In the genomic region with DNA sequence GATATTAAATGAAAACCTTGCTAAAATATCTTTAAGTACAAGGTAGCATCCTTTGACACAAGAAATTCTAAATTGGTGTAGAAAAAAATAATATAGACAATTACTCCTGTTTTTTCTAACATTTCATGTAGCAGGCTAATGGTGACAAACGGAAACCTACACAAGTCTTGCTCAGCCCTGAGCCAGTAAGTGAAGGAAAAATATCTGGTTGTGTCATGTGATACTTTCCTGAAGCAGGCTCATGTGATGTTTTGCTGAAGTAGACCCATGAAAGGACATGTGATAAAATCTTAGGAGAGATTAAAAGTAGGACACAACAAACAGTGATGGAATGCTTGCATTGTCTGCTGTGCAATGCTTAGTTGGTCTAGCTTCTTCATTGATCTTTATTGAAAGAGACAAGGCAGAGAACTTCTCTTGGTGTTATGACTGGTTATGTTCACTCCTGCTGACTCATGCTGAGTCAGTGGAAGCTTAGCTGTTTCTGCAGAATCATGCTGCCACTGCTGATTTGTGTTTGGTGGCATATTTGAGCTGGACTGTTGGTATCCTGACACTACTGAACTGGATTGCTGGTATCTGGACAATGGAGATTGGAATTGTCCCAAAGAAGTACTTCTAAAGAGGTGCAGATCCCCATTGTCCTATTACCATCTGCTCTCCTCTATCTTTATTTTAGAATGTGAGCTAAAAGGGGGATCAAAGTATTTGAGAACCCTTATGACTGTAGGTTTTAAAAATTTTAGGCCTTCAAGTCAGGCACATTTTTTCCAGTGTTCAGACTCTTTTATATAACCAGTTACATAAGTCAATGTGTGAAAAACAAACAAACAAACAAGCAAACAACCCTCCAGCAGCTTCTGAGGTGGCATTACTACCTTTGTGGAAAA, we compare ENCODE assay signal across 18 mouse cellular contexts. TPM values are rescaled to one million over a fixed set of nuclear protein-coding genes. Genes with fewer than 3 reads are reported as not detected.
DNase-seq lines count a peak whose midpoint lies in the region; ATAC-seq and TF ChIP-seq lines count a peak whose summit lies in the region.
"Had no signal": no experiment of that assay in that cellular context is flagged by ENCODE, and none has a peak within 500 bp of the region (broad histone marks: within the 10 kb centered on the region; RNA-seq: fewer than 3 reads in every experiment).

No protein-coding gene starts in this region.

- H3K27ac ChIP-seq in CH12.LX (ENCODE audit: insufficient read depth, low read depth) (no peak overlapping the region), macrophage (peak overlapping the region; percentile 22; the same call in 1 of the 2 replicates)
- H3K27ac ChIP-seq: embryonic facial prominence, embryonic 13.5 days; forebrain, embryonic 15.5 days; neural tube, embryonic 13.5 days had no signal

- no peaks in the 10 kb centered on the region for H3K27me3 ChIP-seq in CH12.LX (replicated peaks)
- H3K27me3 ChIP-seq: embryonic facial prominence, embryonic 13.5 days; forebrain, embryonic 15.5 days; neural tube, embryonic 13.5 days; Patski had no signal

- H3K9ac ChIP-seq in CH12.LX (ENCODE audit: insufficient read depth, low read depth): no peak overlapping the region
- H3K9ac ChIP-seq: embryonic facial prominence, embryonic 13.5 days; forebrain, embryonic 15.5 days; neural tube, embryonic 13.5 days had no signal

- no peak for TF ChIP-seq POLR2A in CH12.LX (IDR thresholded peaks at IDR 0.05; ENCODE audit: low read depth, low read length)

- no peak for TF ChIP-seq CTCF in CH12.LX (conservative IDR thresholded peaks at IDR 0.05 in 1 of 2, IDR thresholded peaks at IDR 0.05 in 1 of 2; ENCODE audit: low read depth in 2 of 2, low read length in 2 of 2)

- H3K4me3 ChIP-seq in CH12.LX (replicated peaks in 1 of 3; ENCODE audit: low read depth in 2 of 3, low read length in 2 of 3, poor library complexity in 1 of 3): no peak overlapping the region
- no peak overlapping the region for H3K4me3 ChIP-seq in macrophage (ENCODE audit: inconsistent target)
- H3K4me3 ChIP-seq: embryonic facial prominence, embryonic 13.5 days; forebrain, embryonic 15.5 days; neural tube, embryonic 13.5 days had no signal

- 100% methylated on average over 1 of the region's 1 CpGs for WGBS in macrophage (ENCODE audit: missing documents)

- H3K79me2 ChIP-seq in CH12.LX (replicated peaks; ENCODE audit: control insufficient read depth, extremely low read depth, insufficient read depth, poor library complexity, severe bottlenecking) (no peaks in the 10 kb centered on the region), macrophage (ENCODE audit: inconsistent target) (no peaks in the 10 kb centered on the region)

- H3K4me2 ChIP-seq in CH12.LX (ENCODE audit: insufficient read depth, low read depth, poor library complexity, severe bottlenecking): no peak overlapping the region
- H3K4me2 ChIP-seq: embryonic facial prominence, embryonic 13.5 days; forebrain, embryonic 15.5 days; neural tube, embryonic 13.5 days had no signal

- in situ Hi-C loops in CH12.LX (cut with MboI; ENCODE audit: low pct_ligation_motif_present, low pct_unique_long_range_greater_than_20kb, low sequenced_read_pairs): no loop called here

- TF ChIP-seq EP300 in CH12.LX (IDR thresholded peaks at IDR 0.05; ENCODE audit: low read length): no peak

- TF ChIP-seq RAD21 in CH12.LX (IDR thresholded peaks at IDR 0.05; ENCODE audit: low read depth, low read length): no peak

- peaks cover 3% of the 10 kb centered on the region for H3K9me3 ChIP-seq in CH12.LX (replicated peaks; ENCODE audit: low read length)
- H3K9me3 ChIP-seq: forebrain, embryonic 15.5 days; neural tube, embryonic 13.5 days had no signal

- peak; percentile 99 for ATAC-seq in erythroid progenitor cell, adult 5-6 weeks (replicated peaks; ENCODE audit: low FRiP score, poor library complexity, severe bottlenecking)
- ATAC-seq: forebrain, embryonic 15.5 days; Patski had no signal

- H3K4me1 ChIP-seq in CH12.LX (ENCODE audit: control insufficient read depth in 1 of 2, insufficient read depth in 2 of 2): no peaks in the 10 kb centered on the region
- H3K4me1 ChIP-seq: embryonic facial prominence, embryonic 13.5 days; forebrain, embryonic 15.5 days; neural tube, embryonic 13.5 days had no signal

- H3K36me3 ChIP-seq in CH12.LX (replicated peaks in 1 of 2; ENCODE audit: control insufficient read depth in 1 of 2, insufficient read depth in 1 of 2, low read length in 1 of 2) (no peaks in the 10 kb centered on the region), macrophage (ENCODE audit: inconsistent target) (no peaks in the 10 kb centered on the region)
- H3K36me3 ChIP-seq: embryonic facial prominence, embryonic 13.5 days; forebrain, embryonic 15.5 days; neural tube, embryonic 13.5 days had no signal

- dilution Hi-C loops in CH12.LX (cut with MboI; ENCODE audit: extremely low pct_ligation_motif_present, extremely low pct_unique_long_range_greater_than_20kb, low sequenced_read_pairs): no loop called here

- peak; percentile 24 for DNase-seq in CH12.LX (ENCODE audit: extremely low read depth)
- peak; percentile 21 for DNase-seq in MEL-GATA-1-ER (ENCODE audit: extremely low read depth, low read depth)
- DNase-seq in cerebellum, adult 11-12 months: no peak
- DNase-seq in cerebellum, adult 18-20 months: no peak
- no peak for DNase-seq in ovary, postnatal 14 days (ENCODE audit: low spot score)
- DNase-seq: cerebellum, postnatal 10 days; gastrocnemius, postnatal 10 days; kidney, postnatal 14 days; layer of hippocampus, adult 9-11 months; lung, adult 18-20 months had no signal

TF ChIP-seq in CH12.LX, 34 proteins besides CTCF, POLR2A, EP300 and RAD21:
- TF ChIP-seq MAFK (IDR thresholded peaks at IDR 0.05; ENCODE audit: insufficient replicate concordance, low read length): peak; percentile 81
- no peak for TF ChIP-seq USF1 (IDR thresholded peaks at IDR 0.05; ENCODE audit: low read depth, low read length)

RNA-seq across cellular contexts. Expression of gene Clec4n, which starts 22.2 kb away (rescaled TPM):
- total RNA-seq in CH12.LX (2012; rRNA removed) (not detected in 2 replicates), CH12.LX (2014; rRNA removed) (not detected in 2 replicates)
- polyA plus RNA-seq in CH12.LX (2012; ENCODE audit: insufficient read length, low read depth) (not detected in 2 replicates), macrophage (2018) (241 to 528 TPM (median 280 TPM) in 3 replicates)
- 5.4 TPM in 1 of 2 replicates, not detected in the other for total RNA-seq in erythroid progenitor cell, adult 5-6 weeks (2015; ENCODE audit: low replicate concordance)
- 4.2 TPM in 1 of 2 replicates, not detected in the other for total RNA-seq in erythroid progenitor cell, adult 5-6 weeks (2017; ENCODE audit: low replicate concordance)
- 100 to 1,000 TPM in 3 of 26 experiments, 10 to 100 TPM in 20, 1 to 10 TPM in 3; 4.9 to 246 (median 20.3) TPM for total RNA-seq in macrophage (2018; cell fraction: chromatin; rRNA removed)
- total RNA-seq in macrophage (2018; cell fraction: cytosol; rRNA removed): 100 to 1,000 TPM in 16 of 26 experiments, 10 to 100 TPM in 10; 39.3 to 367 (median 181) TPM
- total RNA-seq in macrophage (2018; cell fraction: nucleus; rRNA removed): 100 to 1,000 TPM in 12 of 26 experiments, 10 to 100 TPM in 14; 21.8 to 385 (median 70.8) TPM
- total RNA-seq: left cerebral cortex, postnatal 25 days had no signal
- polyA plus RNA-seq: Patski had no signal

RNA-seq across cellular contexts. Expression of gene Clec4b2, which starts 34.7 kb away (rescaled TPM):
- total RNA-seq in CH12.LX (2012; rRNA removed): not detected in 2 replicates
- total RNA-seq in CH12.LX (2014; rRNA removed): not detected in 2 replicates
- polyA plus RNA-seq in CH12.LX (2012; ENCODE audit: insufficient read length, low read depth): not detected in 2 replicates
- 3.4 TPM in 1 of 2 replicates, not detected in the other for total RNA-seq in erythroid progenitor cell, adult 5-6 weeks (2015; ENCODE audit: low replicate concordance)
- 1.3 and 4.8 TPM in 2 replicates for total RNA-seq in erythroid progenitor cell, adult 5-6 weeks (2017; ENCODE audit: low replicate concordance)
- not detected for total RNA-seq in macrophage (2018; cell fraction: chromatin; rRNA removed)
- total RNA-seq in macrophage (2018; cell fraction: cytosol; rRNA removed): under 1 TPM in 6 of 26 experiments, not detected in 20; 0.14 to 0.30 (median 0.18) TPM
- not detected for total RNA-seq in macrophage (2018; cell fraction: nucleus; rRNA removed)
- 0.22 to 0.53 TPM in 2 of 3 replicates, not detected in the other for polyA plus RNA-seq in macrophage (2018)
- total RNA-seq: gastrocnemius, postnatal 10 days; left cerebral cortex, postnatal 25 days had no signal
- polyA plus RNA-seq: embryonic facial prominence, embryonic 13.5 days; forebrain, embryonic 15.5 days; intestine, embryonic 14.5 days; neural tube, embryonic 13.5 days; Patski had no signal

RNA-seq across cellular contexts. Expression of gene Clec4d, which starts 54.5 kb away (rescaled TPM):
- total RNA-seq in CH12.LX (2012; rRNA removed) (not detected in 2 replicates), CH12.LX (2014; rRNA removed) (not detected in 2 replicates)
- polyA plus RNA-seq in CH12.LX (2012; ENCODE audit: insufficient read length, low read depth) (not detected in 2 replicates), macrophage (2018) (522 to 1,042 TPM (median 881 TPM) in 3 replicates)
- total RNA-seq in erythroid progenitor cell, adult 5-6 weeks (2015; ENCODE audit: low replicate concordance): 2.5 and 6.1 TPM in 2 replicates
- 1.1 and 2.2 TPM in 2 replicates for total RNA-seq in erythroid progenitor cell, adult 5-6 weeks (2017; ENCODE audit: low replicate concordance)
- 1,000 to 10,000 TPM in 8 of 26 experiments, 100 to 1,000 TPM in 18; 106 to 2,736 (median 498) TPM for total RNA-seq in macrophage (2018; cell fraction: chromatin; rRNA removed)
- 1,000 to 10,000 TPM in 4 of 26 experiments, 100 to 1,000 TPM in 22; 230 to 1,458 (median 586) TPM for total RNA-seq in macrophage (2018; cell fraction: cytosol; rRNA removed)
- total RNA-seq in macrophage (2018; cell fraction: nucleus; rRNA removed): 1,000 to 10,000 TPM in 7 of 26 experiments, 100 to 1,000 TPM in 19; 113 to 1,952 (median 453) TPM
- total RNA-seq: left cerebral cortex, postnatal 25 days had no signal
- polyA plus RNA-seq: embryonic facial prominence, embryonic 13.5 days; forebrain, embryonic 15.5 days; intestine, embryonic 14.5 days; neural tube, embryonic 13.5 days; Patski had no signal

Comparison
In these comparisons a context has a peak if more than half of its experiments do, and no peak if none do; other contexts are left out.
1. DNase-seq: peak in CH12.LX (single experiment) and MEL-GATA-1-ER (single experiment); none in cerebellum, adult 11-12 months (single experiment), cerebellum, adult 18-20 months (0 of 2) and ovary, postnatal 14 days (single experiment).